Mouse (Mus musculus) forelimb bud, embryonic 11.5 days (tissue): ENCODE data around the gene Ubash3a.
A peak's percentile ranks its signal among the peaks of the same experiment; 100 is the strongest.

Source experiments
- DNase-seq: peaks from one replicate; pipeline ENCODE4 v3.0.0-alpha.2; 2012; ENCODE audit warnings: low read depth, low spot score

The Ubash3a gene

DNA sequence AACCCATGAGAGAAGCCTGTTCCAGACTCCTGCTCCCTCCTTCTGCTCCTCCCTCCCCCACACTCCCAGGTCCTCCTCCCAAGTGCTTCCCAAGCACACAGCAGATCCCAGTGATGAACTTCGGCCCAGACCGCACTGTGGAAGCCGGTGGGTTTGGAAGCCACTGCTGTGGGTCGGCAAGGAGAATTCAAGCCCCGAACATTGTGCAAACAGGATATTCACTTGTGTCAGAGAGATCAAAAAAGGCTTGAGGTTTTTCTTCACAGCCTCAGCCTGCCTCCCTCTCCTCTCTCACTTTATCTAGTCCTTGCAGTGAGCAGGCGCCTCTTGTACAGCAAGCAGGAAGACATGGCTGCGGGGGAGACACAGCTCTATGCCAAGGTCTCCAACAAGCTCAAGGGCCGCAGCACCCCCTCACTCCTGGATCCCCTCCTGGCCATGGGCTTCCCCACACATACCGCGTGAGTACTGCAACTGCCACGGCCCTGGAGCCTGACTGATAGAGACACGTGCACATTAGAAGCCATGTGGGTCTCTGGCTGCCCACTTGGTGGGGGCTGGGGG is at the start of gene Ubash3a:
TSS of gene Ubash3a (plus strand) at position 103 of the 564 bp plus-strand sequence.
- no peak for DNase-seq

GRCm38 (mm10) chr17:31157921-31158320 is 49.8 kb upstream of the Ubash3a start:
- DNase-seq = no peak

DNA sequence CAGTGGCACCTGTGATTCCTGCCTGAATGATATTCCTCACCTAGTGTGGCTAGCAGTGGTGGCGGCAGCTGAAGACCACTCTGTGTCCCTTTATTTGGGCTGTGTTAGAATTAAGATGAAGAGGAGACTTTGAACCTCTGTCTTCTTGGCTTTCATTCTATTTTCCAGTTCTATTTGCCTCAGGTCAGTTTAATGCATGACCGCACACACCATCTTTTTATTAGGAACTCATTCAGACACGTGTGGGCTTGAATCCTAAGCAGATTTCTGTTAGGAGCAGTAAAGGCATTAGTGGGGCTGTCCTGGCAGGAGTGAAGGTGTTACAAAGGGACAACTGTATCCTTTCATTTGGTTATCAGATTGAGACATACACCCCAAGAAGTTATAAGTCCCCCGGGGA is 47.4 kb upstream of the Ubash3a start:
- DNase-seq = no peak

- DNase-seq = no peak
Observed at GRCm38 (mm10) chr17:31162607-31163006, 45.1 kb upstream of the Ubash3a start.

- DNase-seq = no peak
Observed at GRCm38 (mm10) chr17:31163821-31164220, 43.9 kb upstream of the Ubash3a start.

DNA sequence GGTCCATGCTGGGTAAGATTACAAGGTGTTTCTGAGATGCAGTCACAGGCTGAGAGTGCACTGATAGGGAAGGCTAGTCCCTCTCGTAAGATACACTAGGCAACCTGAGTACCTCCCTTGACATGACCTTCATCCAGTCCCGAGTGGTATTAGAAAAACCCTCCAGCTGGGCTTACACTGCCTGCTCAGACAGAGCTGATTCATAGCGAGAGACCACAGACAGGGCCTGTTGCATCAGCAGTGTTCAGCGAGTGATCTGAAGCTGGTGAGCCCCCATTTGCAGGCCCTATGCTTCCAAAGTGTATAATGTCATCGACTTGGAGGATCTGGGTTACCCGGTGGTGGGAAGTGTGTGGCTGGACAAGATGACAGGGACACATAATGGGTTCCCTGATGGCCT is 42.5 kb upstream of the Ubash3a start, which contains the start of gene Tff1:
TSS of gene Tff1 (minus strand) at position 151 of the 400 bp plus-strand sequence.
- no peak for DNase-seq

- DNase-seq = no peak
Observed at GRCm38 (mm10) chr17:31169796-31170195, 37.9 kb upstream of the Ubash3a start.

- no peak for DNase-seq
Observed at GRCm38 (mm10) chr17:31176321-31176720, 31.4 kb upstream of the Ubash3a start.

GRCm38 (mm10) chr17:31181490-31181889 is 26.2 kb upstream of the Ubash3a start:
- no peak for DNase-seq

DNA sequence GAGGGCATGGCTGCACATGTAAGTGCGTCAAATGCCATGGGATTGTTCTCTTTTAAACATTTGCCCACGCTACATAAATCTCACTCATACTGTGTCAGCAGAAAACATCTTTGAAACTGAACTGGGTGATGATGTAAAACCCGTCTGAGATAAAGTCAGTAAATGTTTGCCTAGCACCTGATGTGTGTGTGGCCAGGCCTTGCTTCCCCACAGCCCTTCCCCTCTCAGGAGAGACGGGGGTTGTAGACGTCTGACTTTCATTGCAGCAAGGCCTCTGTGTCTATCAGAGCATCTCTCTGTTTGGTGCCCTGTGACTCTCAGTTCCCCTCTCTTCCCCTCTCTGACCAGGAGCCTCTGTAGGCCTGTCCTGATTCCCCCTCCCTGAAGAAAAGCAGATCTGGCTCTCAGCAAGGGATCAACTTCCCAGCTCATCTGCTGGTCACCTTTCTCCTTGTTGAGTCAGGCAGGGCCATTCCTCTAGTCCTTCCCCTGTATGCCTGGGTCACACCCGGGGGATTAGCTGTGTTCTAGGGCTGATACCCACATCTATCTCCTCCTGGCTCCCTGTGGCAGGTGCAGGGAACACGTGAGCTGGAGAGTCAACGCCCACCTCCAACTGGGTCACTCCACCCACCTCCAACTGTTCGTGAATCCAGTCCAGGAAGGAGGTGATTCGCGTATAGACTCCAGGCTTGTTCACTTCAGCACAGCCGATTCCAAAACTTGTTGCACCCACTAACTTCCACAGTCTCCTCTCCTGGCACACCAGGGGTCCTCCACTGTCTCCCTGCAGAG is 24.3 kb upstream of the Ubash3a start:
- no peak for DNase-seq

DNA sequence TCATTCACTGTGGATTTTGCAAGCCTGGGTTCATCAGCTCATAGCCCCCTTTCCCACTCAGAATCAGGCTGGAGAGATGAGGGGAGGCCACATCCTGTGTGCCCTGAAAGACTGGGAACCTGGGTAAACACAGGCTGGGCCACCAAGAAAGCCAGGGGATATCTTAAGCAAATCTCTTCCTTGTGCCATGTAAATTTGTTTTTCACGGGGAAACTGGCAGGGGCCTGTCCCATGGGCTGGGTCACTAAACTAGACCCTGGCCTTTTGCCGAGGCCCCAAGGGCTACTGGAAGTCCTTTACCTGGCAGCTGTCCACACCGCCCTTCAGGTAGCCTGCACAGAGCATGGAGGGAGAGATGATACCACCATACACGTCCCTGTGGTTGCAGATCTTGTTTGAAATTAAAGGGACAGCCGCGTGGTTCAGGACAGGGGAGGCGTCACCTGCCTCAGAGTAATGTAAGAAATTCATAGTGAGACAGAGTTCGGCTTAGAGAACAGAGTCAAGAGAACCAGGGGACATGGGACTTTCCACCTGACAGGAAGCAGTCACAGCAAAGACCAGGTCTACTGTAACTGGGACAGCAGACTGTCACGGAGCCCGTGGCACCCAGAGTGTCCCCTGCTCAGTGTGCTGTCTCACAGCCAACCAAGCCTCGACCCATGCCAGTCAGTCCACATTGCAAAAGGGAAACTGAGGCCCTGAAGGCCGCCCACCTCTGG is 23.2 kb upstream of the Ubash3a start:
- no peak for DNase-seq

- peak; percentile 57 for DNase-seq
Observed at GRCm38 (mm10) chr17:31187370-31187769, 20.3 kb upstream of the Ubash3a start.

DNA sequence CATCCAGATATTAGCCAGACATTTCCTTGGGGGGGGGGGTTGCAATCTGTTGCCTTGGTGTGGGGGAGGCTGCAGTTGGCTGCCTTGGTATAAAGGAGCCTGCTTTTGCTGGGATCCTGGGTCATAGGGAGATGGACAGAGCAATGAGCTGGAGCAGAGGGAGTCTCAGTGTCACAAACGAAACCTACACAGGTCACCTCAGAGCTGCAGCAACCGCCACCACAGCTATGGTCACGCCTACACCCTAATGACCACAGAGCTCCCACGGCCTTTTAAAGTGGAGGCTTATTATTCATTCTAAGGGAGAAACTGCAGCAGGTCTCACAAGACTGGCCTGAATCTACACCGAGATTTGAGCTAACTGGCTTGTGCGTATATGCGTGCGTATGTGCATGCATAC is 15.8 kb upstream of the Ubash3a start:
- DNase-seq = no peak

DNA sequence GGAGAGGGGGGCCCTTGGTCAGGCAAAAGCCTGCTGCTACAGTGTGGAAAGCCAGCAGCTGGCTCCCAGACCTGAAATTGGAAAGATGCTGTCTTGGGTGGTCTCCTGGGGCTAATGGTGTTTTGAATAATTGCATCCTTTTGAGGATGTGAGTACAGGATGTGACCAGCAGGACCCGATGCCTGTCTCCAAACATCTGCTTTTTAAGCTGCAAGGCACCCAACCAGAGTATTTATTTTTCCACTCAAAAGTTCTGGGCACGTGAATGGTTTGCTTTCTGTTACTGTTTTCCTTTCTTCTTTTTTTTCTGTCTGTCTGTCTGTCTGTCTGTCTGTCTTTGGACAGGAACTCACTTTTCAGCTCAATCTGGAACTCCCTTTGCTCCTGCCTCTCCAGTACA is 15.0 kb upstream of the Ubash3a start:
- peak; percentile 12 for DNase-seq

GRCm38 (mm10) chr17:31193360-31193759 is 14.3 kb upstream of the Ubash3a start:
- DNase-seq = no peak

- DNase-seq = no peak
Observed at GRCm38 (mm10) chr17:31195207-31195606, 12.5 kb upstream of the Ubash3a start.

GRCm38 (mm10) chr17:31196283-31196682 is 11.4 kb upstream of the Ubash3a start:
- DNase-seq = no peak

DNA sequence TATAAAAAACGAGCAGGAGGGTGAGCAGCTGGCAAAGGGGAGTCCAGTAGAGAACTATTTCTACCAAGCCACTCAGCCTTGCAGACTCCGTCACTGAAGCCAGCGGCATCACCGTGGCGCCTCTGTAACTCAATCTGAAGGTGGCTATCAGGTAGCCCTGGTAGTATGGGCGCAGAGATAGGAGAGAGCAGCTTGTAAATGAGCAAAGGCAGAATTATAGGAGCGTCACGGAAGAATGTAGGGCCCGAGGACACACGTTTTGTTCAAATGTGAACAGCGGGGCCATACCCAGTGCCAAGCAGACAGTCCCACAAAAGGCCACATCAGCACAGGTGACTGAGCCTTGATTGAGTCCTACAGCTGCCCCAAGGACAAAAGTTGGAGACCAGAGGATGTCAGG is 8.8 kb upstream of the Ubash3a start, which contains the start of gene Tmprss3:
TSS of gene Tmprss3 (minus strand) at position 101 of the 400 bp plus-strand sequence.
- DNase-seq = no peak

GRCm38 (mm10) chr17:31208654-31209053 is 981 bp downstream of the Ubash3a start:
- DNase-seq = no peak

GRCm38 (mm10) chr17:31209376-31209930 is 1.8 kb downstream of the Ubash3a start:
- DNase-seq = no peak

DNA sequence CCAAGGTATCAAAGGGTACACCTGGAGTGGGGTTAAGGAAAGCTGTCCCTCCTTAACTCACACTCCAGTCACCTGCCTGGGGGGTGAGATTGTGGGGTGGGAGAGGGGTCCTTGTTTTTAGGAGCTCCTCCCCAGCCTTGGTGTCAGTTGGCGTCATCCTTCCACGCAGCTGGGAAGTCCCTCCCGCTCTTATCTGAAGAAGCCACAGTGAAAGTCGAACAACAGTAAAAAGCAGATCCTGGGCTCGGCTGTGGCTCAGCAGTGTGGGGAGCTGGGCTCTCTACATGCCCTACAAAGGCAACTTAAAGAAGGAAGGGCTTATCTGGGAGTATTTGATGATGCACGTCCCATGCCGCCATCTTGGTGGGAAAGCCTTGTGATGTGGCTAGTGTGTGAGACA is 2.6 kb downstream of the Ubash3a start:
- no peak for DNase-seq

GRCm38 (mm10) chr17:31211881-31212280 is 4.2 kb downstream of the Ubash3a start:
- DNase-seq = no peak
